Mouse (Mus musculus) forebrain, embryonic 15.5 days (tissue): Measurements from ENCODE around the gene Carmil1. TPM values are rescaled to one million over a fixed set of nuclear protein-coding genes. Genes with fewer than 3 reads are reported as not detected.

ENCODE experiments used
- ATAC-seq: fragments of 200-750 bp; cut with Nextera tagmentation; replicated peaks from 2 replicates; pipeline ENCODE4 v1.8.0; 2017; ENCODE audit warnings: mild to moderate bottlenecking, moderate TSS enrichment, moderate library complexity
- H3K27ac ChIP-seq: fragments of 300-500 bp; sonication (generic); replicated peaks from 2 replicates; pipeline ENCODE4 v1.5.1; 2015; ENCODE audit warnings: mild to moderate bottlenecking, inconsistent platforms
- H3K27me3 ChIP-seq: fragments of 300-500 bp; sonication (generic); 2 replicates; pipeline ENCODE4 v1.6.1; 2015; ENCODE audit warnings: inconsistent platforms
- H3K36me3 ChIP-seq: fragments of 300-500 bp; sonication (generic); 2 replicates; pipeline ENCODE4 v1.6.1; 2015; ENCODE audit warnings: mild to moderate bottlenecking, inconsistent platforms
- H3K4me1 ChIP-seq: fragments of 300-500 bp; sonication (generic); 2 replicates; pipeline ENCODE4 v1.6.1; 2015; ENCODE audit warnings: inconsistent platforms
- H3K4me2 ChIP-seq: fragments of 300-500 bp; sonication (generic); replicated peaks from 2 replicates; pipeline ENCODE4 v1.6.1; 2015; ENCODE audit warnings: mild to moderate bottlenecking, inconsistent platforms
- H3K4me3 ChIP-seq: fragments of 300-500 bp; sonication (generic); 2 replicates; pipeline ENCODE4 v1.5.1; 2015; ENCODE audit warnings: mild to moderate bottlenecking, inconsistent platforms
- H3K9ac ChIP-seq: fragments of 300-500 bp; sonication (generic); replicated peaks from 2 replicates; pipeline ENCODE4 v1.6.1; 2015; ENCODE audit warnings: mild to moderate bottlenecking, inconsistent platforms
- H3K9me3 ChIP-seq: fragments of 300-500 bp; sonication (generic); 2 replicates; pipeline ENCODE4 v1.6.1; 2016; ENCODE audit warnings: inconsistent platforms
- WGBS: fragments of 180-500 bp; shearing (Covaris S2); methylation state at CpG from one replicate; pipeline ENCODE4 v1.1.7; 2015; ENCODE audit warnings: mixed read lengths; 5-methylcytosine and 5-hydroxymethylcytosine counted together
- polyA plus RNA-seq: library from polyadenylated mRNA; unstranded; fragments of >200 nt; fragmentation: Nextera tagmentation; extraction: Ambion mirVana; gene quantifications from 2 replicates; pipeline ENCODE4 v1.2.1, GENCODE M21; 2015

Carmil1 gene
- polyA plus RNA-seq, 1 experiment from 2014 or later, result 39.6 TPM

GRCm38 (mm10) chr13:24135282-24136230 is 145.0 kb downstream of the Carmil1 start:
- Histone ChIP-seq H3K9ac (no peak overlapping the region), H3K4me1 (peaks cover 6% of the 10 kb centered on the region), H3K9me3 (no peaks in the 10 kb centered on the region), H3K27me3 (no peaks in the 10 kb centered on the region), H3K4me2 (no peak overlapping the region), H3K4me3 (no peak overlapping the region), H3K27ac (no peak overlapping the region), H3K36me3 (no peaks in the 10 kb centered on the region)
- 52% methylated on average over 21 of the region's 21 CpGs for WGBS
- ATAC-seq, result no peak

- no peak overlapping the region for H3K27ac ChIP-seq
- no peak overlapping the region for H3K4me2 ChIP-seq
- 94% methylated on average over 3 of the region's 3 CpGs for whole genome bisulfite sequencing
- no peak overlapping the region for H3K4me3 ChIP-seq
- H3K27me3 ChIP-seq, result no peaks in the 10 kb centered on the region
- H3K9ac ChIP-seq, result no peak overlapping the region
- H3K4me1 ChIP-seq, result peaks cover 6% of the 10 kb centered on the region
- no peak for ATAC-seq
- no peaks in the 10 kb centered on the region for H3K36me3 ChIP-seq
- H3K9me3 ChIP-seq, result no peaks in the 10 kb centered on the region
Observed at GRCm38 (mm10) chr13:24132866-24133265, 147.7 kb downstream of the Carmil1 start.

GRCm38 (mm10) chr13:24131319-24131718 is 149.3 kb downstream of the Carmil1 start:
- Histone ChIP-seq H3K4me3 (no peak overlapping the region), H3K9ac (no peak overlapping the region), H3K4me2 (no peak overlapping the region), H3K36me3 (no peaks in the 10 kb centered on the region), H3K27ac (no peak overlapping the region), H3K4me1 (peaks cover 6% of the 10 kb centered on the region), H3K27me3 (no peaks in the 10 kb centered on the region), H3K9me3 (no peaks in the 10 kb centered on the region)
- WGBS, result 95% methylated on average over 5 of the region's 5 CpGs
- ATAC-seq, result no peak

GRCm38 (mm10) chr13:24130741-24131140 is 149.9 kb downstream of the Carmil1 start:
- Histone ChIP-seq H3K4me3 (no peak overlapping the region), H3K27me3 (no peaks in the 10 kb centered on the region), H3K36me3 (no peaks in the 10 kb centered on the region), H3K27ac (no peak overlapping the region), H3K4me1 (peaks cover 5% of the 10 kb centered on the region), H3K9me3 (no peaks in the 10 kb centered on the region), H3K9ac (no peak overlapping the region), H3K4me2 (no peak overlapping the region)
- WGBS, result 96% methylated on average over 2 of the region's 2 CpGs
- ATAC-seq, result no peak

- WGBS, result 100% methylated on average over 1 of the region's 1 CpGs
- Histone ChIP-seq H3K9me3 (no peaks in the 10 kb centered on the region), H3K27me3 (no peaks in the 10 kb centered on the region), H3K27ac (no peak overlapping the region), H3K4me1 (no peaks in the 10 kb centered on the region), H3K4me2 (no peak overlapping the region), H3K9ac (no peak overlapping the region), H3K4me3 (no peak overlapping the region), H3K36me3 (no peaks in the 10 kb centered on the region)
- no peak for ATAC-seq
Observed at GRCm38 (mm10) chr13:24128731-24129130, 151.9 kb downstream of the Carmil1 start.

- no peaks in the 10 kb centered on the region for H3K9me3 ChIP-seq
- no peak overlapping the region for H3K4me3 ChIP-seq
- H3K36me3 ChIP-seq, result no peaks in the 10 kb centered on the region
- H3K4me2 ChIP-seq, result no peak overlapping the region
- no peaks in the 10 kb centered on the region for H3K4me1 ChIP-seq
- ATAC-seq, result no peak
- no peak overlapping the region for H3K27ac ChIP-seq
- 92% methylated on average over 6 of the region's 6 CpGs for WGBS
- no peak overlapping the region for H3K9ac ChIP-seq
- H3K27me3 ChIP-seq, result no peaks in the 10 kb centered on the region
Observed at GRCm38 (mm10) chr13:24125865-24126264, 154.7 kb downstream of the Carmil1 start.

- Histone ChIP-seq H3K27ac (no peak overlapping the region; the same call in 1 of the 2 replicates), H3K4me1 (peaks cover 11% of the 10 kb centered on the region; the same call in 1 of the 2 replicates), H3K36me3 (no peaks in the 10 kb centered on the region), H3K9ac (no peak overlapping the region), H3K4me2 (no peak overlapping the region), H3K4me3 (no peak overlapping the region), H3K9me3 (no peaks in the 10 kb centered on the region), H3K27me3 (no peaks in the 10 kb centered on the region)
- no peak for ATAC-seq
- WGBS, result 69% methylated on average over 7 of the region's 7 CpGs
Observed at GRCm38 (mm10) chr13:24117181-24117812, 163.3 kb downstream of the Carmil1 start.

- no peaks in the 10 kb centered on the region for H3K9me3 ChIP-seq
- no peaks in the 10 kb centered on the region for H3K36me3 ChIP-seq
- H3K27me3 ChIP-seq, result no peaks in the 10 kb centered on the region
- no peak overlapping the region for H3K4me2 ChIP-seq
- H3K27ac ChIP-seq, result no peak overlapping the region
- H3K4me3 ChIP-seq, result no peak overlapping the region
- H3K4me1 ChIP-seq, result peaks cover 20% of the 10 kb centered on the region
- H3K9ac ChIP-seq, result no peak overlapping the region
- peak; percentile 62; the same call in 1 of the 2 replicates for ATAC-seq
- WGBS, result 72% methylated on average over 9 of the region's 9 CpGs
Observed at GRCm38 (mm10) chr13:24112689-24113348, 167.8 kb downstream of the Carmil1 start.

- no peak overlapping the region for H3K4me3 ChIP-seq
- no peaks in the 10 kb centered on the region for H3K36me3 ChIP-seq
- 30% methylated on average over 7 of the region's 7 CpGs for WGBS
- no peak overlapping the region for H3K27ac ChIP-seq
- H3K27me3 ChIP-seq, result no peaks in the 10 kb centered on the region
- peak; percentile 23; the same call in 1 of the 2 replicates for ATAC-seq
- no peak overlapping the region for H3K4me2 ChIP-seq
- H3K9ac ChIP-seq, result no peak overlapping the region
- H3K4me1 ChIP-seq, result peaks cover 23% of the 10 kb centered on the region
- no peaks in the 10 kb centered on the region for H3K9me3 ChIP-seq
Observed at GRCm38 (mm10) chr13:24110329-24110728, 170.3 kb downstream of the Carmil1 start.

- Histone ChIP-seq H3K9me3 (no peaks in the 10 kb centered on the region), H3K4me2 (no peak overlapping the region), H3K27me3 (no peaks in the 10 kb centered on the region), H3K9ac (no peak overlapping the region), H3K36me3 (no peaks in the 10 kb centered on the region), H3K4me3 (no peak overlapping the region), H3K4me1 (peaks cover 19% of the 10 kb centered on the region; the same call in 1 of the 2 replicates), H3K27ac (no peak overlapping the region)
- 15% methylated on average over 7 of the region's 7 CpGs for WGBS
- no peak for ATAC-seq
Observed at GRCm38 (mm10) chr13:24108282-24108681, 172.3 kb downstream of the Carmil1 start.

GRCm38 (mm10) chr13:24107058-24107457 is 173.5 kb downstream of the Carmil1 start:
- H3K27ac ChIP-seq, result peak overlapping the region; percentile 44
- H3K4me3 ChIP-seq, result no peak overlapping the region
- H3K4me1 ChIP-seq, result peaks cover 27% of the 10 kb centered on the region
- no peak overlapping the region for H3K4me2 ChIP-seq
- H3K9me3 ChIP-seq, result no peaks in the 10 kb centered on the region
- 90% methylated on average over 3 of the region's 3 CpGs for WGBS
- no peak for ATAC-seq
- no peaks in the 10 kb centered on the region for H3K36me3 ChIP-seq
- no peaks in the 10 kb centered on the region for H3K27me3 ChIP-seq
- H3K9ac ChIP-seq, result no peak overlapping the region

- Histone ChIP-seq H3K27me3 (no peaks in the 10 kb centered on the region), H3K9me3 (no peaks in the 10 kb centered on the region), H3K36me3 (no peaks in the 10 kb centered on the region), H3K27ac (peak overlapping the region; percentile 44), H3K4me3 (no peak overlapping the region), H3K9ac (no peak overlapping the region), H3K4me2 (no peak overlapping the region), H3K4me1 (peaks cover 34% of the 10 kb centered on the region)
- no peak for ATAC-seq
- WGBS, result 89% methylated on average over 5 of the region's 5 CpGs
Observed at GRCm38 (mm10) chr13:24105838-24106237, 174.8 kb downstream of the Carmil1 start.
